Mouse (Mus musculus) granulocyte monocyte progenitor cell, adult 5-6 weeks (primary cell): Measurements from ENCODE around the gene Olfr1223. TPM values are rescaled to one million over a fixed set of nuclear protein-coding genes. Genes with fewer than 3 reads are reported as not detected.
A peak's percentile ranks its signal among the peaks of the same experiment; 100 is the strongest.
"Not testable (repeated sequence)": the region's sequence is repeated elsewhere in the genome, so short reads cannot be mapped to it uniquely, and the experiment has no call there.

Experiments
- ATAC-seq: replicated peaks from 2 replicates; pipeline ENCODE4 v1.8.0; 2016; ENCODE audit warnings: mild to moderate bottlenecking, moderate TSS enrichment, inconsistent platforms; ENCODE audit not compliant: poor library complexity, severe bottlenecking
- total RNA-seq, 2 experiments: library from RNA; stranded (forward) in 1 of 2; stranded (reverse) in 1 of 2; fragments of 200-712, 200-1000 nt in 1 of 2; fragments of >200 nt in 1 of 2; fragmentation: Nextera tagmentation in 1 of 2; gene quantifications; 2 replicates each; pipeline ENCODE4 v1.2.3; 2014 to 2017

The Olfr1223 gene
- total RNA-seq (2014; fragmentation: Nextera tagmentation) (not detected in 2 replicates), total RNA-seq (2017) (not detected in 2 replicates)

DNA sequence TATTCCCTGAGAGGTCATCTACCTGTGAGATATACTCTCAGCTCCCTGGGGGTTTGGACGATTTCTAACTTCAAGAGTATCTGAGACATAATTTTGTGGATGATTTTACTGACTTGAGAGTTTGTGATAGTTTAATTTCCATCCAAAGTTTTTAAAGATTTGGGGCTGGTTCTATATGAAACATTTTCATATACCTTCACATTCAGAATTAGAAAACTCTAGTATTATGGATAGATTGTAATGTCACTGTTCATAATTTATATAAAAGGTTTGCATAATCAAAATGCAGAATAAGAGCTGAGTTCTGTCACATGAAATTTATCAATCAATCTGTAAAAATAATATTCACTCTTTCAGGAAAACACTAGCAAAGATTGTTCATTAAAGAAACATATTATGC, at the start of gene Olfr1223:
TSS of gene Olfr1223 (minus strand) at position 101 of the 400 bp plus-strand sequence.
- ATAC-seq = no peak

DNA sequence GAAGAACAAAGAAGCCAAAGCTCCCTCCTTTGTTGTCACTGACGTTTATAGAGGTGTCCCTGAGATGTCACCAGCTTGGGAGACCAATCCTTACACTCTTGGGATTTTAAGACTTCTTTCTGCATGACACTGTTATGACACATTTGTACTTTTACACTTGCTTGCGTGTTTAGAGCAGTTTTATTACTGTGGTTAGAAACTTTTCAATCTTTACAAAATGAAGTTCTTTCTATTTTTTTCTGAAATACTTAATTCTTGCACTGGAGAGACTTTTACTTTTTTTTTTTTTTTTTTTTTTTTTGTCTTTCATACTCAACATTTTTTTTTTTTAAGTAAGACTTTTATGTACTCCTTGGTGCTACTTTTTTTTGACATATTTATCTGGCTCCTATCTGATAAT, 48.6 kb upstream of the Olfr1223 start, which contains the start of gene Olfr1226:
TSS of gene Olfr1226 (minus strand) at position 101 of the 400 bp plus-strand sequence.
- ATAC-seq = no peak

GRCm38 (mm10) chr2:89196325-89196982, 45.1 kb upstream of the Olfr1223 start:
- peak; percentile 40; the same call in 1 of the 2 replicates for ATAC-seq

GRCm38 (mm10) chr2:89174569-89174968, 23.2 kb upstream of the Olfr1223 start, which contains the start of gene Olfr1225:
Gene Olfr1225 (minus strand): TSS chr2:89174669.
- no peak for ATAC-seq

DNA sequence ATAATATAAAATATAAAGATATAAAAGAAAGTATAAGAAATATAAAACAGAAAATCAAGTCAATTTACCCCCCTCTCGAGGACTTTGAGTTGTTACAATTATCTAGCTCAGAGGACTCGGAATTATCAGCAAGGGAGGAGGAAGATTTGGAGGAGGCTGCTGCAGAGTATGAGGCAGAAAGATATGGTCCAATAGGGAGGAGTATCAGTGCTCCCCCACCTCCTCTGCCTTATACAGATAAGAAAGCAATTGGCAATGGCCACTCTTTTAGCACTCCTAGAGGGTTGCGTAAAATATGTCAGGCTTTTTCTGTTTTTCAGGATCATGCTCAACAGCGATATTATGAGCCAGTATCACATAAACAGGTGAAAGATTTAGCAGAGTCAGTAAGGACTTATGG, 13.4 kb upstream of the Olfr1223 start:
- ATAC-seq = not testable (repeated sequence)

DNA sequence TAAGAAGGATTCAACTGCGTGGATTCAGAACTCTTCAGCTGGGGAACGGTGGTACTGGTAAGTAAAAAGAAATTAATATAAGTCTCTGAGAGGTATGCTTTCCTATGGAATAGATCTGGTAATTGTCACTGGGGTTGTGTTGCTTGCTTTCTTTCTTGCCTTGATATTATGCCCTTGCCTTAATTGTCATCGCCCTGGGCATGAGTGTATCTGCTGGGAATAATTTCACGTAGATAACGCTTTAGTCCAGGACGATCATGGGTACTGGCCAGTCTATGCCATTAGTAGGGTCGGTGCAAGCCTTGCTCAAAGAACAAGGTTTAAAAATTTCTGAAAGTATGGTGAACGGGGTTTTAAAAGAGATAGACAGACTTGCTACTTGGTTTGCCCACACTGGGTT, 12.6 kb upstream of the Olfr1223 start, which contains the start of gene Olfr1224-ps1:
TSS of gene Olfr1224-ps1 (minus strand) at position 101 of the 400 bp plus-strand sequence.
- not testable (repeated sequence) for ATAC-seq

DNA sequence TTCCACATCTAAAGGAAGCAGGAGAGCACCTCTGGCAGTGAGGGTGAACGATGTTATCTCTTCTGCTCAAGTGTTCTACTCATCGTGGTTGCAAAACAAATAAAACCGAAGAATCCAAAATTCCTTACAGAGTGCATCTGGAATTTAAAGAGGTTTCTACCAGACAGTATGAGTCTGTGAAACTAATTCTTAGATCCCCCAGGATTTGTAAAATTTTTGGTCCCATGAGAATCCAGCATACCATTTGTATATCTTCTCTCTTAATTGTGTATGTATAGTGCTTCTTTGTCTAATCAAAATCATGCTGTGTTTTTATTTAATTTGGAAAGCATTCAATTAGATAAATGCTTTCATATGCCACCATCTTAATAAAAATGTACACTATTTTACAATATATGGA, 18.4 kb downstream of the Olfr1223 start, which contains the start of gene Olfr1222:
TSS of gene Olfr1222 (minus strand) at position 101 of the 400 bp plus-strand sequence.
- no peak for ATAC-seq

- ATAC-seq = no peak; the same call in 1 of the 2 replicates
These were observed 34.2 kb downstream of the Olfr1223 start, which contains the start of gene Olfr1221 for GRCm38 (mm10) chr2:89117183-89117582. Gene Olfr1221 (minus strand): TSS chr2:89117283.

DNA sequence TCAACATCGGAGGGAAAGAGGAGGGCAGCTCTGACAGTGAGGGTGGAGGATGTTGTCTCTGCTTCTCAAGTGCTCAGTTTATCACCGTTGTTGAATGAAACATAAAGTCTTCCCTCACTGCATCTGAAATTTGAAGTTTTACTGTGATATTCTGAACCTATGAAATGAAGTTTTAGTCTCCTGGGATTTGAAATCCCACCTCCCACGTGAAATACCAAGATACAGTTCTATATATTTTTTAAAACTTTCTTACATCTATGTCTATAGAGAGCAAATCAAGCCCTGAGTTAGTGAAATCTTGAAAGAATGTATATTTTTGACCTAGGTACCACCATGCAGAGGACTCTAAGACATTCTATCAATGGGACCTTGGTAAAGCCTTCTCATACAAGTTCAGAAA, 44.6 kb downstream of the Olfr1223 start, which contains the start of gene Olfr1220:
TSS of gene Olfr1220 (minus strand) at position 101 of the 400 bp plus-strand sequence.
- ATAC-seq = no peak

GRCm38 (mm10) chr2:89105651-89106050, 45.7 kb downstream of the Olfr1223 start:
- no peak for ATAC-seq

- ATAC-seq = no peak
These were observed 57.5 kb downstream of the Olfr1223 start for GRCm38 (mm10) chr2:89093848-89094247.

Other genes with a start within 250 kb of the Olfr1223 start
- not detected in 2 replicates for gene Olfr1208, start 249.2 kb downstream of the Olfr1223 start, total RNA-seq (2014; fragmentation: Nextera tagmentation)
- gene Olfr1208, start 249.2 kb downstream of the Olfr1223 start, total RNA-seq (2017) = not detected in 2 replicates
- gene Olfr1209, start 236.4 kb downstream of the Olfr1223 start, total RNA-seq (2014; fragmentation: Nextera tagmentation) = not detected in 2 replicates
- gene Olfr1209, start 236.4 kb downstream of the Olfr1223 start, total RNA-seq (2017) = not detected in 2 replicates
- not detected in 2 replicates for gene Olfr1211, start 213.4 kb downstream of the Olfr1223 start, total RNA-seq (2014; fragmentation: Nextera tagmentation)
- gene Olfr1211, start 213.4 kb downstream of the Olfr1223 start, total RNA-seq (2017) = not detected in 2 replicates
- not detected in 2 replicates for gene Olfr1212, start 197.6 kb downstream of the Olfr1223 start, total RNA-seq (2014; fragmentation: Nextera tagmentation)
- gene Olfr1212, start 197.6 kb downstream of the Olfr1223 start, total RNA-seq (2017) = not detected in 2 replicates
- gene Gm13762, start 171.3 kb downstream of the Olfr1223 start, total RNA-seq (2014; fragmentation: Nextera tagmentation) = not detected in 2 replicates
- not detected in 2 replicates for gene Gm13762, start 171.3 kb downstream of the Olfr1223 start, total RNA-seq (2017)
- gene Olfr1214, start 158.9 kb downstream of the Olfr1223 start, total RNA-seq (2014; fragmentation: Nextera tagmentation) = not detected in 2 replicates
- not detected in 2 replicates for gene Olfr1214, start 158.9 kb downstream of the Olfr1223 start, total RNA-seq (2017)
- gene Olfr1215, start 144.6 kb downstream of the Olfr1223 start, total RNA-seq (2014; fragmentation: Nextera tagmentation) = not detected in 2 replicates
- not detected in 2 replicates for gene Olfr1215, start 144.6 kb downstream of the Olfr1223 start, total RNA-seq (2017)
- not detected in 2 replicates for gene Olfr1216, start 133.2 kb downstream of the Olfr1223 start, total RNA-seq (2014; fragmentation: Nextera tagmentation)
- gene Olfr1216, start 133.2 kb downstream of the Olfr1223 start, total RNA-seq (2017) = not detected in 2 replicates
- gene Olfr1217, start 119.5 kb downstream of the Olfr1223 start, total RNA-seq (2014; fragmentation: Nextera tagmentation) = not detected in 2 replicates
- gene Olfr1217, start 119.5 kb downstream of the Olfr1223 start, total RNA-seq (2017) = not detected in 2 replicates
- not detected in 2 replicates for gene Olfr1218, start 90.4 kb downstream of the Olfr1223 start, total RNA-seq (2014; fragmentation: Nextera tagmentation)
- gene Olfr1218, start 90.4 kb downstream of the Olfr1223 start, total RNA-seq (2017) = not detected in 2 replicates
- gene Olfr1219, start 68.0 kb downstream of the Olfr1223 start, total RNA-seq (2014; fragmentation: Nextera tagmentation) = not detected in 2 replicates
- not detected in 2 replicates for gene Olfr1219, start 68.0 kb downstream of the Olfr1223 start, total RNA-seq (2017)
- not detected in 2 replicates for gene Olfr1220, start 44.7 kb downstream of the Olfr1223 start, total RNA-seq (2014; fragmentation: Nextera tagmentation)
- gene Olfr1220, start 44.7 kb downstream of the Olfr1223 start, total RNA-seq (2017) = not detected in 2 replicates
- not detected in 2 replicates for gene Olfr1221, start 34.3 kb downstream of the Olfr1223 start, total RNA-seq (2014; fragmentation: Nextera tagmentation)
- not detected in 2 replicates for gene Olfr1221, start 34.3 kb downstream of the Olfr1223 start, total RNA-seq (2017)
- gene Olfr1222, start 18.5 kb downstream of the Olfr1223 start, total RNA-seq (2014; fragmentation: Nextera tagmentation) = not detected in 2 replicates
- not detected in 2 replicates for gene Olfr1222, start 18.5 kb downstream of the Olfr1223 start, total RNA-seq (2017)
- not detected in 2 replicates for gene Olfr1224-ps1, start 12.5 kb upstream of the Olfr1223 start, total RNA-seq (2014; fragmentation: Nextera tagmentation)
- not detected in 2 replicates for gene Olfr1224-ps1, start 12.5 kb upstream of the Olfr1223 start, total RNA-seq (2017)
- gene Olfr1225, start 23.1 kb upstream of the Olfr1223 start, total RNA-seq (2014; fragmentation: Nextera tagmentation) = not detected in 2 replicates
- gene Olfr1225, start 23.1 kb upstream of the Olfr1223 start, total RNA-seq (2017) = not detected in 2 replicates
- not detected in 2 replicates for gene Olfr1226, start 48.5 kb upstream of the Olfr1223 start, total RNA-seq (2014; fragmentation: Nextera tagmentation)
- not detected in 2 replicates for gene Olfr1226, start 48.5 kb upstream of the Olfr1223 start, total RNA-seq (2017)
- gene Olfr1228, start 102.5 kb upstream of the Olfr1223 start, total RNA-seq (2014; fragmentation: Nextera tagmentation) = not detected in 2 replicates
- gene Olfr1228, start 102.5 kb upstream of the Olfr1223 start, total RNA-seq (2017) = not detected in 2 replicates
- gene Olfr1229, start 136.5 kb upstream of the Olfr1223 start, total RNA-seq (2014; fragmentation: Nextera tagmentation) = not detected in 2 replicates
- not detected in 2 replicates for gene Olfr1229, start 136.5 kb upstream of the Olfr1223 start, total RNA-seq (2017)
- gene Olfr1230, start 145.7 kb upstream of the Olfr1223 start, total RNA-seq (2014; fragmentation: Nextera tagmentation) = not detected in 2 replicates
- gene Olfr1230, start 145.7 kb upstream of the Olfr1223 start, total RNA-seq (2017) = not detected in 2 replicates
- gene Olfr1231, start 155.5 kb upstream of the Olfr1223 start, total RNA-seq (2014; fragmentation: Nextera tagmentation) = not detected in 2 replicates
- gene Olfr1231, start 155.5 kb upstream of the Olfr1223 start, total RNA-seq (2017) = not detected in 2 replicates
- gene Olfr1232, start 178.1 kb upstream of the Olfr1223 start, total RNA-seq (2014; fragmentation: Nextera tagmentation) = not detected in 2 replicates
- not detected in 2 replicates for gene Olfr1232, start 178.1 kb upstream of the Olfr1223 start, total RNA-seq (2017)
- not detected in 2 replicates for gene Olfr1233, start 190.8 kb upstream of the Olfr1223 start, total RNA-seq (2014; fragmentation: Nextera tagmentation)
- not detected in 2 replicates for gene Olfr1233, start 190.8 kb upstream of the Olfr1223 start, total RNA-seq (2017)
- not detected in 2 replicates for gene Olfr1234, start 213.3 kb upstream of the Olfr1223 start, total RNA-seq (2014; fragmentation: Nextera tagmentation)
- not detected in 2 replicates for gene Olfr1234, start 213.3 kb upstream of the Olfr1223 start, total RNA-seq (2017)